Comparison of ENCODE assay signal across 12 mouse cellular contexts in the genomic region with DNA sequence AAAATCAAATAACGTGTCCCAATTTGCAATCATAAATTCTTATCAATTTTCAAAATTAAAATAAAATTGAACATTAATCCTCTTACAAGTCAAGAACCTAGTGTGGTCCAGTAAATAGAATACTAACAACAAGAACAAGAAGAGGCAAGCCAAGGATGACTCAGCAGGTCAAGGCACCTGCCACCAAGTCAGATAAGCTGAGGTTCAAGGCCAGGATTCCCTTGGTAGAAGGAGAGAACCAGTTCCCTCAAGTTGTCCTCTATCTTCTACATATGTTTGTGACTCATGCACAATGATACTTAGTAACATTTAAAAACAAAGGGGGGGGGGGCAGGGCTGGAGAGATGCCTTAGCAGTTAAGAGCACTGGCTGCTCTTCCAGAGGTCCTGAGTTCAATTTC. TPM values are rescaled to one million over a fixed set of nuclear protein-coding genes. Genes with fewer than 3 reads are reported as not detected.
A peak's percentile ranks its signal among the peaks of the same experiment; 100 is the strongest.
DNase-seq lines count a peak whose midpoint lies in the region; ATAC-seq and TF ChIP-seq lines count a peak whose summit lies in the region.
"Had no signal": no experiment of that assay in that cellular context is flagged by ENCODE, and none has a peak within 500 bp of the region (broad histone marks: within the 10 kb centered on the region; RNA-seq: fewer than 3 reads in every experiment).

No protein-coding gene starts in this region.

- no peak for ATAC-seq in midbrain, embryonic 11.5 days (ENCODE audit: low FRiP score)
- ATAC-seq in liver, embryonic 16.5 days (ENCODE audit: low read depth): peak; percentile 42

- no peaks in the 10 kb centered on the region for H3K9me3 ChIP-seq in midbrain, embryonic 11.5 days (ENCODE audit: control insufficient read depth, low read length)
- no peaks in the 10 kb centered on the region for H3K9me3 ChIP-seq in midbrain, embryonic 10.5 days (replicated peaks)
- H3K9me3 ChIP-seq in liver, embryonic 16.5 days (replicated peaks; ENCODE audit: control insufficient read depth, low read length): no peaks in the 10 kb centered on the region
- H3K9me3 ChIP-seq: embryonic facial prominence, embryonic 13.5 days; kidney, embryonic 15.5 days; limb, embryonic 13.5 days had no signal

- H3K36me3 ChIP-seq in midbrain, embryonic 11.5 days (ENCODE audit: control insufficient read depth, insufficient read depth, low read length): no peaks in the 10 kb centered on the region
- H3K36me3 ChIP-seq in midbrain, embryonic 10.5 days: no peaks in the 10 kb centered on the region
- no peaks in the 10 kb centered on the region for H3K36me3 ChIP-seq in liver, embryonic 16.5 days (ENCODE audit: control insufficient read depth, insufficient read depth)
- H3K36me3 ChIP-seq: embryonic facial prominence, embryonic 13.5 days; kidney, embryonic 15.5 days; limb, embryonic 13.5 days had no signal

- no peak overlapping the region for H3K27ac ChIP-seq in midbrain, embryonic 11.5 days (ENCODE audit: low read depth, low read length)
- no peak overlapping the region for H3K27ac ChIP-seq in midbrain, embryonic 10.5 days (replicated peaks)
- H3K27ac ChIP-seq in liver, embryonic 16.5 days (ENCODE audit: low read length): peak overlapping the region; percentile 72
- H3K27ac ChIP-seq in cerebellum, adult 2 months (ENCODE audit: insufficient read depth, low read length): no peak overlapping the region
- H3K27ac ChIP-seq: embryonic facial prominence, embryonic 13.5 days; kidney, embryonic 15.5 days; limb, embryonic 13.5 days; macrophage had no signal

- DNase-seq in adrenal gland, adult 8-10 months: peak; percentile 59
- DNase-seq in adrenal gland, postnatal 25 days: no peak
- peak; percentile 21 for DNase-seq in midbrain, embryonic 11.5 days (ENCODE audit: low spot score, missing footprints)
- no peak for DNase-seq in midbrain, embryonic 10.5 days (ENCODE audit: low spot score)
- DNase-seq in adrenal gland, postnatal 14 days: peak; percentile 37
- no peak for DNase-seq in frontal cortex, postnatal 10 days (ENCODE audit: low spot score in 2 of 2)
- DNase-seq in cerebellum, adult 2 months: no peak

- H3K27me3 ChIP-seq in midbrain, embryonic 11.5 days (ENCODE audit: control insufficient read depth, insufficient read depth, low read length): no peaks in the 10 kb centered on the region
- no peaks in the 10 kb centered on the region for H3K27me3 ChIP-seq in midbrain, embryonic 10.5 days (ENCODE audit: low read depth, poor library complexity, severe bottlenecking)
- no peaks in the 10 kb centered on the region for H3K27me3 ChIP-seq in liver, embryonic 16.5 days (ENCODE audit: control insufficient read depth, insufficient read depth, low read depth, low read length)
- no peaks in the 10 kb centered on the region for H3K27me3 ChIP-seq in cerebellum, adult 2 months (ENCODE audit: control insufficient read depth, insufficient read depth, low read length)
- H3K27me3 ChIP-seq: embryonic facial prominence, embryonic 13.5 days; kidney, embryonic 15.5 days; limb, embryonic 13.5 days had no signal

- no peak for TF ChIP-seq CTCF in cerebellum, adult 2 months (IDR thresholded peaks at IDR 0.05; ENCODE audit: borderline replicate concordance, insufficient read depth, low read depth, low read length)

- no peak overlapping the region for H3K4me2 ChIP-seq in midbrain, embryonic 11.5 days
- peak overlapping the region; percentile 15; the same call in 1 of the 2 replicates for H3K4me2 ChIP-seq in liver, embryonic 16.5 days (ENCODE audit: low read depth, low read length)
- H3K4me2 ChIP-seq: embryonic facial prominence, embryonic 13.5 days; kidney, embryonic 15.5 days; limb, embryonic 13.5 days had no signal

- no peak overlapping the region for H3K4me3 ChIP-seq in midbrain, embryonic 11.5 days (ENCODE audit: low read depth, low read length)
- no peak overlapping the region for H3K4me3 ChIP-seq in midbrain, embryonic 10.5 days
- H3K4me3 ChIP-seq in liver, embryonic 16.5 days (ENCODE audit: low read depth, low read length): no peak overlapping the region
- no peak overlapping the region for H3K4me3 ChIP-seq in cerebellum, adult 2 months (replicated peaks; ENCODE audit: insufficient read depth, low read depth, low read length)
- H3K4me3 ChIP-seq: embryonic facial prominence, embryonic 13.5 days; kidney, embryonic 15.5 days; limb, embryonic 13.5 days had no signal

- no peak for TF ChIP-seq POLR2A in cerebellum, adult 2 months (IDR thresholded peaks at IDR 0.05; ENCODE audit: borderline replicate concordance, insufficient read depth, low read length)

- 91% methylated on average over 1 of the region's 1 CpGs for WGBS in midbrain, embryonic 11.5 days
- 92% methylated on average over 1 of the region's 1 CpGs for WGBS in midbrain, embryonic 10.5 days
- 74% methylated on average over 1 of the region's 1 CpGs for WGBS in liver, embryonic 16.5 days (ENCODE audit: insufficient replicate concordance)
- WGBS in cerebellum, adult 2 months: 94% methylated on average over 1 of the region's 1 CpGs

- no peaks in the 10 kb centered on the region for H3K4me1 ChIP-seq in midbrain, embryonic 11.5 days (ENCODE audit: control insufficient read depth, insufficient read depth, low read length)
- H3K4me1 ChIP-seq in midbrain, embryonic 10.5 days: 0 out of 2 replicates have a peak, but pooled peaks cover 2% of the 10 kb centered on the region
- H3K4me1 ChIP-seq in liver, embryonic 16.5 days (ENCODE audit: control insufficient read depth, low read depth, low read length): peaks cover 47% of the 10 kb centered on the region
- H3K4me1 ChIP-seq in cerebellum, adult 2 months (ENCODE audit: control insufficient read depth, insufficient read depth, low read length): no peaks in the 10 kb centered on the region
- H3K4me1 ChIP-seq: embryonic facial prominence, embryonic 13.5 days; kidney, embryonic 15.5 days; limb, embryonic 13.5 days had no signal

- no peak overlapping the region for H3K9ac ChIP-seq in midbrain, embryonic 11.5 days (ENCODE audit: low read length)
- no peak overlapping the region for H3K9ac ChIP-seq in liver, embryonic 16.5 days (ENCODE audit: low read depth, low read length)
- H3K9ac ChIP-seq: embryonic facial prominence, embryonic 13.5 days; kidney, embryonic 15.5 days; limb, embryonic 13.5 days had no signal

RNA-seq across cellular contexts. Expression of a gene that starts 20.8 kb away (rescaled TPM):
- 10 to 100 TPM; 15.2 to 18.5 (median 17.5) TPM for total RNA-seq in adrenal gland, adult 8-10 months (2022)
- total RNA-seq in adrenal gland, postnatal 25 days (2021): 10.9 and 16.2 TPM in 2 replicates
- 17.7 and 21.2 TPM in 2 replicates for polyA plus RNA-seq in midbrain, embryonic 11.5 days (2014; fragmentation: Nextera tagmentation; extraction: Ambion mirVana)
- polyA plus RNA-seq in midbrain, embryonic 10.5 days (2016; fragmentation: Nextera tagmentation; extraction: Ambion mirVana): 23.7 and 25.0 TPM in 2 replicates
- total RNA-seq in adrenal gland, postnatal 14 days (2021): 12.5 and 14.3 TPM in 2 replicates
- polyA plus RNA-seq in liver, embryonic 16.5 days (2015; fragmentation: Nextera tagmentation; extraction: Ambion mirVana): 19.4 and 22.5 TPM in 2 replicates
- polyA plus RNA-seq in cerebellum, adult 2 months (2012; rRNA removed): 8.9 and 9.6 TPM in 2 replicates

Comparison
In these comparisons a context has a peak if more than half of its experiments do, and no peak if none do; other contexts are left out.
1. DNase-seq: peak in adrenal gland, adult 8-10 months (single experiment), midbrain, embryonic 11.5 days (single experiment) and adrenal gland, postnatal 14 days (single experiment); none in adrenal gland, postnatal 25 days (single experiment), midbrain, embryonic 10.5 days (single experiment), frontal cortex, postnatal 10 days (0 of 2) and cerebellum, adult 2 months (0 of 2).